Mouse (Mus musculus) ES-E14 (cell line): ENCODE measurements around the gene Ccnf. TPM values are rescaled to one million over a fixed set of nuclear protein-coding genes. Genes with fewer than 3 reads are reported as not detected.

Experiments
- DNase-seq: peaks from one replicate; pipeline ENCODE4 v3.0.0-alpha.2; 2013; ENCODE audit warnings: low read depth, low spot score
- H3K27ac ChIP-seq: 2 replicates; pipeline ENCODE4 v1.5.1; 2012; ENCODE audit warnings: low read depth, mild to moderate bottlenecking, low read length, moderate library complexity, mixed read lengths; ENCODE audit not compliant: poor library complexity, insufficient read depth, severe bottlenecking
- H3K36me3 ChIP-seq: 2 replicates; pipeline ENCODE4 v1.6.1; 2012; ENCODE audit warnings: mild to moderate bottlenecking, low read length, moderate library complexity, mixed read lengths; ENCODE audit not compliant: control insufficient read depth, poor library complexity, insufficient read depth, severe bottlenecking
- H3K4me1 ChIP-seq, 2 experiments: fragments of 150-350 bp in 1 of 2; sonication (generic) in 1 of 2; 2 replicates each; pipeline ENCODE4 v1.6.1; 2012; ENCODE audit warnings: low read length in 2 of 2, mild to moderate bottlenecking in 1 of 2, mixed read lengths in 1 of 2; ENCODE audit not compliant: control insufficient read depth in 2 of 2, insufficient read depth in 2 of 2, poor library complexity in 1 of 2
- H3K4me3 ChIP-seq, 2 experiments: fragments of 150-350 bp in 1 of 2; sonication (generic) in 1 of 2; 2 replicates each; pipeline ENCODE4 v1.5.1; 2012; ENCODE audit warnings: low read length in 2 of 2, low read depth in 1 of 2, mild to moderate bottlenecking in 1 of 2, mixed read lengths in 1 of 2; ENCODE audit not compliant: insufficient read depth in 1 of 2, poor library complexity in 1 of 2, severe bottlenecking in 1 of 2
- H3K9ac ChIP-seq: 2 replicates; pipeline ENCODE4 v1.6.1; 2012; ENCODE audit warnings: low read depth, mild to moderate bottlenecking, low read length, mixed read lengths; ENCODE audit not compliant: poor library complexity, insufficient read depth, severe bottlenecking
- H3K9me3 ChIP-seq: fragments of 150-350 bp; sonication (generic); 2 replicates; pipeline ENCODE4 v1.6.1; 2012; ENCODE audit warnings: low read depth, mild to moderate bottlenecking, low read length; ENCODE audit not compliant: control insufficient read depth, insufficient read depth
- CHD2 ChIP-seq: IDR thresholded peaks from 2 replicates; pipeline ENCODE4 v1.6.1; 2014; ENCODE audit warnings: mild to moderate bottlenecking, low read depth, low read length, inconsistent platforms
- HCFC1 ChIP-seq: IDR thresholded peaks from 2 replicates; pipeline ENCODE4 v1.6.1; 2012; ENCODE audit warnings: low read length, inconsistent platforms, borderline replicate concordance; ENCODE audit not compliant: insufficient read depth
- MAFK ChIP-seq: IDR thresholded peaks from 2 replicates; pipeline ENCODE4 v1.6.1; 2014; ENCODE audit warnings: mild to moderate bottlenecking, low read depth, low read length, inconsistent platforms; ENCODE audit not compliant: insufficient read depth
- ZC3H11A ChIP-seq: IDR thresholded peaks from 2 replicates; pipeline ENCODE4 v1.6.1; 2012; ENCODE audit warnings: low read depth, mild to moderate bottlenecking, inconsistent platforms, low read length, borderline replicate concordance
- ZNF384 ChIP-seq: IDR thresholded peaks from 2 replicates; pipeline ENCODE4 v1.6.1; 2012; ENCODE audit warnings: low read depth, low read length, inconsistent platforms
- in situ Hi-C, 2 experiments: fragments of 600-800 bp; cut with MboI; formaldehyde crosslinking; loops; one replicate each; pipeline ENCODE4 v1.15.1; 2025; ENCODE audit warnings: low sequenced_read_pairs in 2 of 2, inconsistent platforms in 1 of 2; ENCODE audit not compliant: unreplicated experiment in 2 of 2
- total RNA-seq: library from RNA; depleted of rRNA; stranded (reverse); fragments of 300-350 nt; gene quantifications from 2 replicates; pipeline ENCODE4 v1.2.3, GENCODE M21; 2012

The Ccnf gene
- total RNA-seq, 1 experiment: 143 TPM

DNA sequence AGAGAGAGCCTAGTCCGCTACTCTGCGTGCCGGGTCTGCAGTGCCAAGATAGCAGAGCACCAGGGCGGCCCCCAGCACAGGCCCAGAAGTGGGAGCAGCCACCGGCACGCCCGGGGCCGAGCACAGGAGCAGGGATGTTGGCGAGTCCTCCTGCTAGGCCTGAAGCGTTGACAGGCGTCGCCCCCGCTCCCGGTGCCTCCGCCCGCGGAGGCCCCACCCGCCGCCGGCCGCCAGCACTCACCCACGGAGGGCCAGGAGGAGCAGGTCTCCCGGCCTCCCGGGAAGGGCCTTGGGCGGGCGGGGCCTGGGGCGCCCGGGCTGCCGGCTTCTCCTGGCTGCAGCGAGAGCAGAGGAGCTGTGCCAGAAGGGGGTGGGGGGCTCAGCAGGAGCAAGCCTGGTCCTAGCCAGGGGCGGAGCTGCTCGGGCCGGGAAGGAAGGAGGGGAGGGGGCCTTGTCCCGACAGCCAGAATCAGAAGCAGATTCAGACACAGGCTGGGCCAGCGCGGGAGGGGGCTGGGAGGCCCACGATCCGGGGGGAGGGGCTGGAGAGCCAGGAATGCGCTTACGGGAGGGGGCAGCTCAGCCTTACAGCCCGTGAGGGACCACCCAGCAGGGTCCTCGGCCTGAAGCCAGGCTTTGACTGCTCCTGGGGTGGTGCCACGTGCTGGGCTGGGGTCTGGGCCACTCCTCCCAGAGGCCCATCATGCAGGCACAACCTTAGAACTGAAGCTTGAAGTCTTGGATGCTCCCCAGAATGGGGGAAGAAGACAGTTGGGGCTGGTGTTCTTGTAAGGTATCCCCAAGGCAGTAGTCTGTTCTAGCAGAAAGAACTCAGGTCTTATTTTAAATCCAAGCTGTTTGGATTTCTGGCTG is 42.0 kb downstream of the Ccnf start, which contains the start of gene Ntn3:
Gene Ntn3 (minus strand): TSS at position 489 of the 873 bp plus-strand sequence.
- Histone ChIP-seq H3K4me3 (peak within 1 kb of the TSS; percentile 44 to 57; a peak in 3 of 4 replicates), H3K9ac (peak within 1 kb of the TSS; percentile 46), H3K36me3 (no peaks in the 10 kb centered on the region), H3K27ac (no peak within 1 kb of the TSS), H3K4me1 (peaks cover 3 to 36% of the 10 kb centered on the region in 2 experiments; a peak in 3 of 4 replicates), H3K9me3 (no peaks in the 10 kb centered on the region)
- in situ Hi-C loops: no loop called here
- no peak for TF ChIP-seq ZNF384
- TF ChIP-seq ZC3H11A: no peak
- TF ChIP-seq MAFK: no peak
- TF ChIP-seq HCFC1: no peak
- TF ChIP-seq CHD2: no peak
- DNase-seq: no peak

DNA sequence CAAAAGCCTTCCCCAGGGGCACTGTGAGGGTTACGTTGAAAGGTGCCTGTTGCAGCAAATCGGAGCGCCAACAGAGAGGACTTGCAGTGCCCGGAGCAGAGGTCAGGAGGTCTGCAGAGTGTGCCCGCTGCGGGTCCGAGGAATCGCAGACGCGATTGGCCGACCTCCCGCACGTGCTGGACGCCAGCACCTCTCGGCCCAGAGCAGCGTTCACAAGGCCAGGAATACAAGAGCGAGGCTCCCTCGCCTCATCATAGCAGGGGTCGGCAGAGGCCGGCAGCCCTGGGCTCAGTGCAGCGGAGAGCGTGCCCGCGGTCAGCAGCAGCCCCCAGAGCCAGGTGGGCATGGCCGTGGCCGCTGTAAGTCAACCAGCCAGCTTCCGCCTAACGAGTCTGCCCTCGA is 42.6 kb downstream of the Ccnf start:
- no peak overlapping the region for H3K27ac ChIP-seq

DNA sequence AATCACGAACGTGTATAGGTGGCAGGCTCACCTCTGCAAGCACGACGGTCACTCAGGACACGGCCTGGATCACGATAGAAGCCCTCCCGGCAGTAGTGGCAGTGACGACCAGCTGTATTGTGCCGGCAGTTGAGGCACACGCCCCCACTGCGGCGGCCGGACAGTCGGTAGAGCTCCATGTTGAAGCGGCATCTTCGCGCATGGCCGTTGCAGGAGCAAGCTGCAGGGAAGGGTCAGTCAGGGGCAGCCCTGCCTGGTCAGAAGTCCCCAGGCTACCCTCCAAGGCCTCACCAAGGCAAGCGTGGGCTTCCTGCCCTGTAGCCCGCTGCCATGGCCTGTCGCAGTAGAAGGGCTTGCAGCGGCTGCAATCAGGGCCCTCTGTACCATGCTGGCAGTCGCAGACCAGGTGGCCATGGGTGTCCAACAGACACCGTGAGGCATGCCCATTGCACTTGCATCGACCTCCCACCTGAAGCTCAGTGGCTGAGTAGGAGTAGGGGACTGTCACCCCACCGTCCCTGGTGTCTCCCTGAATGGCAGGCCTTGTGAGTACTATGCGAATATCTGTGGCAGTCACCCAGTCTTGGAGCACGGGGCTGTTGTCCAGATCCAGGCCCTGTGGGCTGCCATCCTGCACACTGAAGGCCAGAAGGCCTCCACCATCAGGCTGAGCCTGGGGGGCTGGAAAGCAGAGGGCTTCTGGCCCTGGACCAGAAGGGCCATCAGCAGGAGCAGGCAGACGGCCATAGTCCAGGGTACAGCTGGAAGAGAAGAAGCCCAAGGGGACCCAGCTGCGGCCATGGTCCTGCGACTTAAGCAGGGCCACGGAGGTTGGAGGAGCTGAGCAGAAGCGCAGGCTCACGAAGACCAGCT is 43.3 kb downstream of the Ccnf start:
- no peaks in the 10 kb centered on the region for H3K36me3 ChIP-seq
- in situ Hi-C loops: no loop called here
- no peak for DNase-seq
- H3K9me3 ChIP-seq: no peaks in the 10 kb centered on the region
- TF ChIP-seq ZNF384 (no peak), MAFK (no peak), HCFC1 (no peak), ZC3H11A (no peak), CHD2 (no peak)
- no peak overlapping the region for H3K27ac ChIP-seq
- peak overlapping the region; percentile 44 to 57; a peak in 2 of 4 replicates for H3K4me3 ChIP-seq
- H3K4me1 ChIP-seq: peaks cover 9 to 38% of the 10 kb centered on the region in 2 experiments
- H3K9ac ChIP-seq: no peak overlapping the region

More for the DNA sequence above, 42.6 kb downstream of the Ccnf start:
- H3K36me3 ChIP-seq: no peaks in the 10 kb centered on the region
- H3K4me3 ChIP-seq: peak overlapping the region; percentile 44 to 57; a peak in 3 of 4 replicates
- DNase-seq: no peak
- no peaks in the 10 kb centered on the region for H3K9me3 ChIP-seq
- in situ Hi-C loops: no loop called here
- peaks cover 5 to 38% of the 10 kb centered on the region in 2 experiments for H3K4me1 ChIP-seq
- no peak for TF ChIP-seq HCFC1
- TF ChIP-seq CHD2: no peak
- no peak for TF ChIP-seq ZNF384
- TF ChIP-seq ZC3H11A: no peak
- no peak for TF ChIP-seq MAFK
- peak overlapping the region; percentile 46 for H3K9ac ChIP-seq

DNA sequence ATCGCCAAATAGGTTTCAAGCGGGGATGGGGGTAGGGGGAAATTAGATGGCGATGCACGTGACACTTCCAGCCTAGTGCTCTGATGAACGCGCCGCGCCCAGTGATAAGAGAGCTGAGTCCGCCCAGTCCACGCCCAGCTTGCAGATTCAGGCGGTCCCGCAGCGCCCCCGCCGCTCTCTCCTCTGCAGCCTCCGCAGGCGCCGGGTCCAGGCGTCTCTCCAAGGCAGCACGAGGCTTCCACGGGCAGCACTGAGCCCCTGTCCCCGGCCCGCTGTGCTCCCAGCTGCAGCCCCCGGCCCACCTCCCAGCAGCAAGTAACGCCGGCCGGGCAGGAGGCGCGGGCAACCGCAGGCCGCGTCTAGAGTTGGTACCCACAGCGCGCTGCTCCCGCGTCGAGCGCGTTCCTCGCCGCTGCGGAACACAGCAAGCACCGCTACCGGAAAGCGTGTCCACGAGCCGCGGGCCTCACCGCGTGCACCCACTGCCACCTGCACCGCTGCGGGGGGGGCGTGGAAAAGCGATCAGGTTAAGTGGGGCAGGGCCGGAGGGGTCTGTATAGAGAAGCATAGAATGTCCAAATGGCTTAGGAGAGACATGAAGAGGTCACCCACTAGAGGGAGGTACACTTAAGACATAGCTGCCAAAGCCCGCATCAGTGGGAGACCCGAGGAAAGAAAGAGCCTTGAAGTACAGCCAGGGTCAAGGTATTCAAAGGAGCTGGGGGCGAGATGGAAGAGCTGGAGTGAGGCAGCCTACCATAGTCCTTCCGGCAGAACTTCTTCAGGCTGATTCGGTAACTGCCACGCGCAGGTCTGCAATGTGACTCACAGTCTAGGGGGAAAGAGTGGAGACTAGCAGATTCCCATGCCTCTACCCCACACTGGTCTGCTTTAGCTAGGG is 44.6 kb downstream of the Ccnf start:
- peaks cover 12 to 42% of the 10 kb centered on the region in 2 experiments for H3K4me1 ChIP-seq
- peak overlapping the region; percentile 71; the same call in 1 of the 2 replicates for H3K9ac ChIP-seq
- in situ Hi-C loops: no loop called here

More for the DNA sequence above, 44.6 kb downstream of the Ccnf start:
- no peaks in the 10 kb centered on the region for H3K36me3 ChIP-seq
- H3K9me3 ChIP-seq: no peaks in the 10 kb centered on the region
- no peak for DNase-seq
- peak overlapping the region; percentile 55 to 82 for H3K4me3 ChIP-seq
- TF ChIP-seq HCFC1 (no peak), ZC3H11A (no peak), CHD2 (no peak), ZNF384 (no peak), MAFK (no peak)
- H3K27ac ChIP-seq: no peak overlapping the region
